Comparison of ENCODE assay signal across 25 mouse cellular contexts in genomic region chr15:30553910-30554406, GRCm38 (mm10).
DNase-seq lines count a peak whose midpoint lies in the region; ATAC-seq and TF ChIP-seq lines count a peak whose summit lies in the region.
"Had no signal": no experiment of that assay in that cellular context is flagged by ENCODE, and none has a peak within 500 bp of the region (broad histone marks: within the 10 kb centered on the region; RNA-seq: fewer than 3 reads in every experiment).

No protein-coding gene starts in this region.

- dilution Hi-C loops in CH12.LX (cut with MboI; ENCODE audit: extremely low pct_ligation_motif_present, extremely low pct_unique_long_range_greater_than_20kb, low sequenced_read_pairs) = no loop called here

- no peak overlapping the region for H3K27ac ChIP-seq in forebrain, embryonic 13.5 days
- H3K27ac ChIP-seq in forebrain, embryonic 12.5 days = no peak overlapping the region
- no peak overlapping the region for H3K27ac ChIP-seq in forebrain, postnatal 0 days (ENCODE audit: low read depth, low read length)
- H3K27ac ChIP-seq in forebrain, embryonic 11.5 days (ENCODE audit: low read depth, low read length) = no peak overlapping the region
- H3K27ac ChIP-seq in CH12.LX (ENCODE audit: insufficient read depth, low read depth) = no peak overlapping the region
- no peak overlapping the region for H3K27ac ChIP-seq in lung, postnatal 0 days (ENCODE audit: low read length)
- H3K27ac ChIP-seq: embryonic facial prominence, embryonic 12.5 days; embryonic facial prominence, embryonic 15.5 days; heart, adult 2 months; heart, embryonic 10.5 days; heart, embryonic 13.5 days; hindbrain, embryonic 13.5 days had no signal

- H3K27me3 ChIP-seq in forebrain, embryonic 13.5 days = no peaks in the 10 kb centered on the region
- no peaks in the 10 kb centered on the region for H3K27me3 ChIP-seq in forebrain, embryonic 12.5 days
- H3K27me3 ChIP-seq in forebrain, postnatal 0 days (ENCODE audit: insufficient read depth, low read length) = no peaks in the 10 kb centered on the region
- H3K27me3 ChIP-seq in forebrain, embryonic 11.5 days (ENCODE audit: control insufficient read depth, insufficient read depth, low read length) = no peaks in the 10 kb centered on the region
- no peaks in the 10 kb centered on the region for H3K27me3 ChIP-seq in CH12.LX (replicated peaks)
- H3K27me3 ChIP-seq in lung, postnatal 0 days (replicated peaks; ENCODE audit: insufficient read depth, low read length) = no peaks in the 10 kb centered on the region
- H3K27me3 ChIP-seq: embryonic facial prominence, embryonic 12.5 days; embryonic facial prominence, embryonic 15.5 days; heart, embryonic 13.5 days; hindbrain, embryonic 13.5 days had no signal

- H3K4me3 ChIP-seq in forebrain, embryonic 13.5 days = no peak overlapping the region
- H3K4me3 ChIP-seq in forebrain, embryonic 12.5 days (replicated peaks) = no peak overlapping the region
- no peak overlapping the region for H3K4me3 ChIP-seq in forebrain, postnatal 0 days (ENCODE audit: low read depth, low read length)
- H3K4me3 ChIP-seq in forebrain, embryonic 11.5 days (ENCODE audit: low read depth, low read length) = no peak overlapping the region
- no peak overlapping the region for H3K4me3 ChIP-seq in CH12.LX (replicated peaks in 1 of 3; ENCODE audit: low read depth in 2 of 3, low read length in 2 of 3, poor library complexity in 1 of 3)
- H3K4me3 ChIP-seq in lung, postnatal 0 days (ENCODE audit: low read depth, low read length) = no peak overlapping the region
- H3K4me3 ChIP-seq: embryonic facial prominence, embryonic 12.5 days; embryonic facial prominence, embryonic 15.5 days; heart, adult 2 months; heart, embryonic 10.5 days; heart, embryonic 13.5 days; hindbrain, embryonic 13.5 days had no signal

- H3K9ac ChIP-seq in forebrain, embryonic 13.5 days = no peak overlapping the region
- H3K9ac ChIP-seq in forebrain, embryonic 12.5 days = no peak overlapping the region
- no peak overlapping the region for H3K9ac ChIP-seq in forebrain, postnatal 0 days
- no peak overlapping the region for H3K9ac ChIP-seq in forebrain, embryonic 11.5 days (ENCODE audit: low read length)
- no peak overlapping the region for H3K9ac ChIP-seq in CH12.LX (ENCODE audit: insufficient read depth, low read depth)
- H3K9ac ChIP-seq in lung, postnatal 0 days (replicated peaks; ENCODE audit: low read depth) = no peak overlapping the region
- H3K9ac ChIP-seq: embryonic facial prominence, embryonic 12.5 days; embryonic facial prominence, embryonic 15.5 days; heart, embryonic 13.5 days; hindbrain, embryonic 13.5 days had no signal

- H3K4me1 ChIP-seq in forebrain, embryonic 13.5 days = no peaks in the 10 kb centered on the region
- 0 out of 2 replicates have a peak, but pooled peaks cover 6% of the 10 kb centered on the region for H3K4me1 ChIP-seq in forebrain, embryonic 12.5 days
- 0 out of 2 replicates have a peak, but pooled peaks cover 5% of the 10 kb centered on the region for H3K4me1 ChIP-seq in forebrain, postnatal 0 days (ENCODE audit: insufficient read depth)
- no peaks in the 10 kb centered on the region for H3K4me1 ChIP-seq in forebrain, embryonic 11.5 days (replicated peaks; ENCODE audit: control insufficient read depth, insufficient read depth, low read length)
- H3K4me1 ChIP-seq in CH12.LX (ENCODE audit: control insufficient read depth in 1 of 2, insufficient read depth in 2 of 2) = peaks cover 13 to 32% of the 10 kb centered on the region in 2 experiments
- no peaks in the 10 kb centered on the region for H3K4me1 ChIP-seq in lung, postnatal 0 days (ENCODE audit: insufficient read depth, low read depth, low read length)
- H3K4me1 ChIP-seq: embryonic facial prominence, embryonic 12.5 days; embryonic facial prominence, embryonic 15.5 days; heart, embryonic 10.5 days; heart, embryonic 13.5 days had no signal

- ATAC-seq in forebrain, embryonic 13.5 days = peak; percentile 28; the same call in 1 of the 2 replicates
- no peak for ATAC-seq in forebrain, embryonic 12.5 days (ENCODE audit: low FRiP score)
- ATAC-seq in forebrain, postnatal 0 days = peak; percentile 56
- ATAC-seq in forebrain, embryonic 11.5 days (replicated peaks; ENCODE audit: low FRiP score) = no peak
- ATAC-seq in lung, postnatal 0 days = no peak
- ATAC-seq: intestine, postnatal 0 days had no signal

- TF ChIP-seq RAD21 in CH12.LX (IDR thresholded peaks at IDR 0.05; ENCODE audit: low read depth, low read length) = no peak

- no peak overlapping the region for H3K4me2 ChIP-seq in forebrain, embryonic 13.5 days
- H3K4me2 ChIP-seq in forebrain, embryonic 12.5 days = no peak overlapping the region
- H3K4me2 ChIP-seq in forebrain, postnatal 0 days (ENCODE audit: low read depth) = no peak overlapping the region
- no peak overlapping the region for H3K4me2 ChIP-seq in forebrain, embryonic 11.5 days (ENCODE audit: low read depth, low read length, severe bottlenecking)
- H3K4me2 ChIP-seq in CH12.LX (ENCODE audit: insufficient read depth, low read depth, poor library complexity, severe bottlenecking) = no peak overlapping the region
- H3K4me2 ChIP-seq in lung, postnatal 0 days (replicated peaks; ENCODE audit: low read depth, low read length) = no peak overlapping the region
- H3K4me2 ChIP-seq: embryonic facial prominence, embryonic 12.5 days; embryonic facial prominence, embryonic 15.5 days; heart, embryonic 13.5 days; hindbrain, embryonic 13.5 days had no signal

- WGBS in forebrain, embryonic 13.5 days = 81% methylated on average over 2 of the region's 2 CpGs
- 87% methylated on average over 2 of the region's 2 CpGs for WGBS in forebrain, embryonic 12.5 days
- 78% methylated on average over 2 of the region's 2 CpGs for WGBS in forebrain, postnatal 0 days
- WGBS in forebrain, embryonic 11.5 days = 88% methylated on average over 2 of the region's 2 CpGs
- 78% methylated on average over 2 of the region's 2 CpGs for WGBS in lung, postnatal 0 days

- H3K36me3 ChIP-seq in forebrain, embryonic 13.5 days (ENCODE audit: poor library complexity, severe bottlenecking) = no peaks in the 10 kb centered on the region
- no peaks in the 10 kb centered on the region for H3K36me3 ChIP-seq in forebrain, embryonic 12.5 days (replicated peaks)
- no peaks in the 10 kb centered on the region for H3K36me3 ChIP-seq in forebrain, postnatal 0 days (ENCODE audit: insufficient read depth)
- H3K36me3 ChIP-seq in forebrain, embryonic 11.5 days (ENCODE audit: control insufficient read depth, insufficient read depth, low read length) = no peaks in the 10 kb centered on the region
- H3K36me3 ChIP-seq in CH12.LX (replicated peaks in 1 of 2; ENCODE audit: control insufficient read depth in 1 of 2, insufficient read depth in 1 of 2, low read length in 1 of 2) = no peaks in the 10 kb centered on the region
- no peaks in the 10 kb centered on the region for H3K36me3 ChIP-seq in lung, postnatal 0 days (ENCODE audit: insufficient read depth, low read length)
- H3K36me3 ChIP-seq: embryonic facial prominence, embryonic 12.5 days; embryonic facial prominence, embryonic 15.5 days; heart, embryonic 10.5 days; heart, embryonic 13.5 days; hindbrain, embryonic 13.5 days had no signal

- TF ChIP-seq CTCF in forebrain, postnatal 0 days (IDR thresholded peaks at IDR 0.05; ENCODE audit: low read depth) = no peak
- TF ChIP-seq CTCF in CH12.LX (conservative IDR thresholded peaks at IDR 0.05 in 1 of 2, IDR thresholded peaks at IDR 0.05 in 1 of 2; ENCODE audit: low read depth in 2 of 2, low read length in 2 of 2) = no peak
- TF ChIP-seq CTCF in lung, postnatal 0 days (IDR thresholded peaks at IDR 0.05) = no peak

- peak; percentile 32 for DNase-seq in forebrain, postnatal 0 days
- no peak for DNase-seq in forebrain, embryonic 11.5 days (ENCODE audit: low spot score)
- DNase-seq in CH12.LX (ENCODE audit: extremely low read depth) (peak; percentile 38), ZHBTc4 (ENCODE audit: low read depth, low spot score) (peak; percentile 24)
- no peak for DNase-seq in thymus, postnatal 14 days
- no peak for DNase-seq in lung, postnatal 0 days (ENCODE audit: low spot score)
- DNase-seq: adrenal gland, postnatal 10 days; adrenal gland, postnatal 36 days; cerebellum, adult 11 months; cerebellum, adult 2 months; cerebellum, postnatal 36 days; gastrocnemius, postnatal 10 days; gastrocnemius, postnatal 36 days; heart, adult 2 months; heart, postnatal 14 days; heart, postnatal 4 days; kidney, adult 2 months had no signal

- H3K9me3 ChIP-seq in forebrain, embryonic 13.5 days (replicated peaks) = no peaks in the 10 kb centered on the region
- no peaks in the 10 kb centered on the region for H3K9me3 ChIP-seq in forebrain, embryonic 12.5 days
- no peaks in the 10 kb centered on the region for H3K9me3 ChIP-seq in forebrain, postnatal 0 days (ENCODE audit: low read length)
- H3K9me3 ChIP-seq in forebrain, embryonic 11.5 days (ENCODE audit: control insufficient read depth, low read length) = no peaks in the 10 kb centered on the region
- H3K9me3 ChIP-seq in CH12.LX (replicated peaks; ENCODE audit: low read length) = no peaks in the 10 kb centered on the region
- no peaks in the 10 kb centered on the region for H3K9me3 ChIP-seq in lung, postnatal 0 days (ENCODE audit: low read length)
- H3K9me3 ChIP-seq: embryonic facial prominence, embryonic 12.5 days; embryonic facial prominence, embryonic 15.5 days; heart, embryonic 10.5 days; heart, embryonic 13.5 days; hindbrain, embryonic 13.5 days had no signal

- TF ChIP-seq EP300 in CH12.LX (IDR thresholded peaks at IDR 0.05; ENCODE audit: low read length) = no peak
- TF ChIP-seq EP300 in lung, postnatal 0 days (IDR thresholded peaks at IDR 0.05) = no peak

- in situ Hi-C loops in CH12.LX (cut with MboI; ENCODE audit: low pct_ligation_motif_present, low pct_unique_long_range_greater_than_20kb, low sequenced_read_pairs) = no loop called here

- H3K79me2 ChIP-seq in CH12.LX (replicated peaks; ENCODE audit: control insufficient read depth, extremely low read depth, insufficient read depth, poor library complexity, severe bottlenecking) = no peaks in the 10 kb centered on the region

- no peak for TF ChIP-seq POLR2A in CH12.LX (IDR thresholded peaks at IDR 0.05; ENCODE audit: low read depth, low read length)

TF ChIP-seq in CH12.LX, 34 proteins besides CTCF, POLR2A, EP300 and RAD21:
- TF ChIP-seq USF1 (IDR thresholded peaks at IDR 0.05; ENCODE audit: low read depth, low read length) (no peak), CHD1 (IDR thresholded peaks at IDR 0.05; ENCODE audit: low read depth, low read length) (peak; percentile 91), MXI1 (IDR thresholded peaks at IDR 0.05; ENCODE audit: low read depth, low read length) (no peak), IRF4 (IDR thresholded peaks at IDR 0.05; ENCODE audit: low read depth, low read length) (peak; percentile 58; the same call in 1 of the 2 replicates), BHLHE40 (IDR thresholded peaks at IDR 0.05; ENCODE audit: low read depth, low read length) (0 out of 2 replicates have a peak, but pooled peaks have one; percentile 17)

Comparison
In these comparisons a context has a peak if more than half of its experiments do, and no peak if none do; other contexts are left out.
1. ATAC-seq: peak in forebrain, embryonic 13.5 days (single experiment) and forebrain, postnatal 0 days (single experiment); none in forebrain, embryonic 12.5 days (single experiment), forebrain, embryonic 11.5 days (single experiment) and lung, postnatal 0 days (single experiment).
2. DNase-seq: peak in forebrain, postnatal 0 days (single experiment), CH12.LX (single experiment) and ZHBTc4 (single experiment); none in forebrain, embryonic 11.5 days (single experiment), thymus, postnatal 14 days (single experiment) and lung, postnatal 0 days (single experiment).